ENCODE assay signal across 7 mouse cellular contexts in the genomic region with DNA sequence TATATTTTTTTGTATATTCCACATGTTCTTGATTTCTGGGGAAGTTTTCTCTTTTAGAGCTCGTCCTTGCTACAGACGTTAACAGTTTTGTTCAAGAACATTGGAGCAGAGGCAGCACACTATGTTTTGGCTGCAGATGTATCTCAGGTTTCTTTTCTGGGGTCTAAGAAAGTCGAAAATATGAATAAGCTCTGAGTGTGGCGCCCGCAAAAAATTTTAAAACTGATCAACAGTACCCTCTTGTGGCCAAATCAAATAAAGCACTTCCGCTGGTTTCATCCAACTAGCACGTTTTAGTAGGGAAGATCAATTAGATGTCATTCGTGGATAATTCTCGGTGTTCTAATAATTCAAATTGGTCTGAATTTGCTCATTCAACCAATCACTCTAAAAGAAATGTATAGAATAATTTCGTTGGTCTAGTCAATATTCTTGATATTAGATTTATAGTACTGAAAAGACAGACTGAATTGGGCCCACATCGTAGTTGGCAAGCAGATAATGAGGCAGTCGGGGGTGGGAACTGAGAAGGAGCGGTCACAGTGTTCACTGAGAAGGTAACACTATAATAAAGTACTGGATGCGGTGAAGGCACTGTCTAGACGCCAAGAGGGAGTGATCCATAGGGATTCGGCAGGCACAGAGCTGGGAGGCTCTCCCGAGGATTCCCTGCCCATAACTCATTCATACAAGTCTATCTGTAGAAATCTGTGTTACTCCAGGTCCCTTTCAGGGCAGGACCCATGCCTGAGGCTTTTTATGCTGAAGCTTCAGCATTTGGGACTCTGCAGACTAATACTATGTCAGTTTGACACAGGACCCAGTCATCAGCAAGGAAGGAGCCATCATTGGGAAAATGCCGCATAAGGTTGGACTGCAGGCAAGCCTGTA. TPM values are rescaled to one million over a fixed set of nuclear protein-coding genes. Genes with fewer than 3 reads are reported as not detected.
DNase-seq lines count a peak whose midpoint lies in the region; ATAC-seq and TF ChIP-seq lines count a peak whose summit lies in the region.

No protein-coding gene starts in this region.

- peak; percentile 77 for TF ChIP-seq CTCF in left cerebral cortex, adult 2 months (IDR thresholded peaks at IDR 0.05)

- H3K4me2 ChIP-seq in hindbrain, embryonic 13.5 days, result 0 out of 2 replicates have a peak overlapping the region, but pooled peaks have one; percentile 5
- no peak overlapping the region for H3K4me2 ChIP-seq in neural tube, embryonic 14.5 days (ENCODE audit: low read depth, low read length)

- H3K27ac ChIP-seq in hindbrain, embryonic 13.5 days, result no peak overlapping the region
- no peak overlapping the region for H3K27ac ChIP-seq in left cerebral cortex, adult 2 months
- H3K27ac ChIP-seq in neural tube, embryonic 14.5 days (ENCODE audit: low read depth, low read length), result no peak overlapping the region

- no peaks in the 10 kb centered on the region for H3K27me3 ChIP-seq in hindbrain, embryonic 13.5 days
- H3K27me3 ChIP-seq in neural tube, embryonic 14.5 days (ENCODE audit: control insufficient read depth, insufficient read depth, low read length), result no peaks in the 10 kb centered on the region

- peak; percentile 57 to 77 for DNase-seq in right cerebral cortex, adult 2 months (ENCODE audit: low spot score in 2 of 2)
- DNase-seq in right cerebral cortex, postnatal 14 days, result no peak
- DNase-seq in embryo, embryonic 11 days, result peak; percentile 60
- DNase-seq in left cerebral cortex, adult 2 months (ENCODE audit: extremely low spot score in 1 of 2, low spot score in 2 of 2), result peak; percentile 51 to 61
- no peak for DNase-seq in spleen, adult 18-20 months

- 0 out of 2 replicates have a peak overlapping the region, but pooled peaks have one; percentile 24 for H3K9ac ChIP-seq in hindbrain, embryonic 13.5 days
- 0 out of 2 replicates have a peak overlapping the region, but pooled peaks have one; percentile 21 for H3K9ac ChIP-seq in neural tube, embryonic 14.5 days (replicated peaks; ENCODE audit: low read depth, low read length)

- no peaks in the 10 kb centered on the region for H3K36me3 ChIP-seq in hindbrain, embryonic 13.5 days
- H3K36me3 ChIP-seq in neural tube, embryonic 14.5 days (ENCODE audit: control insufficient read depth, insufficient read depth, low read length), result no peaks in the 10 kb centered on the region

- intact Hi-C loops in left cerebral cortex, adult 2 months (cut with DNase I), result loop anchor here (2.0 to 10.0 kb wide), 3 partner anchors 502 to 928 kb away; partner anchors contain the start of gene Katnbl1

- 40% methylated on average over 18 of the region's 18 CpGs for WGBS in hindbrain, embryonic 13.5 days
- WGBS in neural tube, embryonic 14.5 days, result 42% methylated on average over 18 of the region's 18 CpGs

- H3K4me3 ChIP-seq in hindbrain, embryonic 13.5 days, result no peak overlapping the region
- peak overlapping the region; percentile 20; the same call in 1 of the 2 replicates for H3K4me3 ChIP-seq in left cerebral cortex, adult 2 months
- no peak overlapping the region for H3K4me3 ChIP-seq in neural tube, embryonic 14.5 days (ENCODE audit: low read depth, low read length)

- ATAC-seq in hindbrain, embryonic 13.5 days (ENCODE audit: low FRiP score), result peak; percentile 75
- peak; percentile 58 for ATAC-seq in neural tube, embryonic 14.5 days (ENCODE audit: low read depth)

- H3K9me3 ChIP-seq in hindbrain, embryonic 13.5 days, result no peaks in the 10 kb centered on the region
- no peaks in the 10 kb centered on the region for H3K9me3 ChIP-seq in neural tube, embryonic 14.5 days (ENCODE audit: control insufficient read depth, low read length)

- 0 out of 2 replicates have a peak, but pooled peaks cover 2% of the 10 kb centered on the region for H3K4me1 ChIP-seq in hindbrain, embryonic 13.5 days (replicated peaks)
- no peaks in the 10 kb centered on the region for H3K4me1 ChIP-seq in neural tube, embryonic 14.5 days (ENCODE audit: control insufficient read depth, insufficient read depth, low read length)

RNA-seq across cellular contexts. Expression of gene Tmco5b, which starts 17.1 kb away (rescaled TPM):
- polyA plus RNA-seq in hindbrain, embryonic 13.5 days (2015; fragmentation: Nextera tagmentation; extraction: Ambion mirVana), result not detected in 2 replicates
- total RNA-seq in left cerebral cortex, adult 2 months (2021), result not detected
- polyA plus RNA-seq in neural tube, embryonic 14.5 days (2014; fragmentation: Nextera tagmentation; extraction: Ambion mirVana), result not detected in 2 replicates

RNA-seq across cellular contexts. Expression of gene Fmn1, which starts 24.9 kb away (rescaled TPM):
- 0.73 and 0.96 TPM in 2 replicates for polyA plus RNA-seq in hindbrain, embryonic 13.5 days (2015; fragmentation: Nextera tagmentation; extraction: Ambion mirVana)
- total RNA-seq in left cerebral cortex, adult 2 months (2021), result 10 to 100 TPM; 49.1 to 52.0 TPM
- polyA plus RNA-seq in neural tube, embryonic 14.5 days (2014; fragmentation: Nextera tagmentation; extraction: Ambion mirVana), result 0.19 and 1.0 TPM in 2 replicates

Comparison
In these comparisons a context has a peak if more than half of its experiments do, and no peak if none do; other contexts are left out.
1. DNase-seq: peak in right cerebral cortex, adult 2 months (2 of 2), embryo, embryonic 11 days (single experiment) and left cerebral cortex, adult 2 months (2 of 2); none in right cerebral cortex, postnatal 14 days (single experiment) and spleen, adult 18-20 months (0 of 2).